ENCODE assay signal across 11 mouse cellular contexts in genomic region chr13:5704991-5705390, GRCm38 (mm10).
"Had no signal": no experiment of that assay in that cellular context is flagged by ENCODE, and none has a peak within 500 bp of the region (broad histone marks: within the 10 kb centered on the region; RNA-seq: fewer than 3 reads in every experiment).

No protein-coding gene starts in this region.

- ATAC-seq: intestine, postnatal 0 days; liver, postnatal 0 days; midbrain, embryonic 13.5 days had no signal

- DNase-seq: kidney, adult 8-10 months; kidney, postnatal 25 days; layer of hippocampus, adult 9-11 months; layer of hippocampus, postnatal 36 days; liver, embryonic 13.5 days; liver, postnatal 0 days; right cerebral cortex, postnatal 14 days; thymus, adult 18-20 months; thymus, postnatal 14 days had no signal
